Mouse (Mus musculus): ENCODE measurements at regions not wholly inside any gene's neighbourhood (a gene's known extent, or its start where the extent isn't known, plus 50 kb on each side); places are given as distances from the start of the nearest gene placed in this dataset.

GRCm38 (mm10) chr2:124953015-124953414 lies 114.9 kb upstream of the Slc24a5 start:
- no peak for TF ChIP-seq TAL1 (conservative IDR thresholded peaks at IDR 0.05; ENCODE audit: low read depth, low read length)
- Histone ChIP-seq H3K27me3 (ENCODE audit: insufficient read depth, low read length) (no peaks in the 10 kb centered on the region), H3K9me3 (replicated peaks) (peaks cover 49% of the 10 kb centered on the region), H3K4me3 (ENCODE audit: low read depth, low read length) (no peak overlapping the region), H3K36me3 (replicated peaks) (no peaks in the 10 kb centered on the region), H3K4me1 (ENCODE audit: insufficient read depth, low read depth, low read length) (no peaks in the 10 kb centered on the region)
- ATAC-seq (ENCODE audit: extremely low read depth, insufficient number of reproducible peaks, low FRiP score, poor library complexity, severe bottlenecking) (no peak), DNase-seq (ENCODE audit: low spot score) (no peak)

GRCm38 (mm10) chr2:124955843-124956242 lies 112.1 kb upstream of the Slc24a5 start:
- Histone ChIP-seq H3K27me3 (ENCODE audit: insufficient read depth, low read length) (no peaks in the 10 kb centered on the region), H3K4me3 (ENCODE audit: low read depth, low read length) (no peak overlapping the region), H3K4me1 (ENCODE audit: insufficient read depth, low read depth, low read length) (no peaks in the 10 kb centered on the region), H3K9me3 (replicated peaks) (peaks cover 41% of the 10 kb centered on the region), H3K36me3 (replicated peaks) (no peaks in the 10 kb centered on the region)
- ATAC-seq (ENCODE audit: extremely low read depth, insufficient number of reproducible peaks, low FRiP score, poor library complexity, severe bottlenecking) (no peak), DNase-seq (ENCODE audit: low spot score) (no peak)
- TF ChIP-seq GATA2 (IDR thresholded peaks at IDR 0.05; ENCODE audit: borderline replicate concordance, low read depth, low read length) (no peak), POLR2AphosphoS5 (IDR thresholded peaks at IDR 0.05; ENCODE audit: insufficient replicate concordance, low read depth, low read length) (no peak), CTCF (IDR thresholded peaks at IDR 0.05; ENCODE audit: low read depth, low read length) (no peak), GATA1 (IDR thresholded peaks at IDR 0.05; ENCODE audit: borderline replicate concordance, low read length) (no peak), TAL1 (conservative IDR thresholded peaks at IDR 0.05; ENCODE audit: low read depth, low read length) (no peak)

- ATAC-seq (ENCODE audit: extremely low read depth, insufficient number of reproducible peaks, low FRiP score, poor library complexity, severe bottlenecking), result no peak
- H3K4me3 ChIP-seq (ENCODE audit: low read depth, low read length), result no peak overlapping the region
- no peaks in the 10 kb centered on the region for H3K36me3 ChIP-seq (replicated peaks)
These were observed 108.5 kb upstream of the Slc24a5 start for GRCm38 (mm10) chr2:124959431-124959830.

GRCm38 (mm10) chr2:124971826-124972749 lies 95.8 kb upstream of the Slc24a5 start:
- ATAC-seq (ENCODE audit: extremely low read depth, insufficient number of reproducible peaks, low FRiP score, poor library complexity, severe bottlenecking), result no peak
- no peak for DNase-seq (ENCODE audit: low spot score)
- Histone ChIP-seq H3K4me3 (ENCODE audit: low read depth, low read length) (no peak overlapping the region), H3K9me3 (replicated peaks) (peaks cover 29% of the 10 kb centered on the region), H3K27me3 (ENCODE audit: insufficient read depth, low read length) (no peaks in the 10 kb centered on the region), H3K36me3 (replicated peaks) (no peaks in the 10 kb centered on the region), H3K4me1 (ENCODE audit: insufficient read depth, low read depth, low read length) (no peaks in the 10 kb centered on the region)
- no peak for TF ChIP-seq GATA1 (IDR thresholded peaks at IDR 0.05; ENCODE audit: borderline replicate concordance, low read length)
- no peak for TF ChIP-seq TAL1 (conservative IDR thresholded peaks at IDR 0.05; ENCODE audit: low read depth, low read length)
- no peak for TF ChIP-seq POLR2AphosphoS5 (IDR thresholded peaks at IDR 0.05; ENCODE audit: insufficient replicate concordance, low read depth, low read length)
- TF ChIP-seq CTCF (IDR thresholded peaks at IDR 0.05; ENCODE audit: low read depth, low read length), result no peak
- no peak for TF ChIP-seq GATA2 (IDR thresholded peaks at IDR 0.05; ENCODE audit: borderline replicate concordance, low read depth, low read length)

More at GRCm38 (mm10) chr2:124959431-124959830, 108.5 kb upstream of the Slc24a5 start:
- H3K9me3 ChIP-seq (replicated peaks), result peaks cover 39% of the 10 kb centered on the region
- DNase-seq (ENCODE audit: low spot score), result no peak
- no peaks in the 10 kb centered on the region for H3K4me1 ChIP-seq (ENCODE audit: insufficient read depth, low read depth, low read length)
- no peak for TF ChIP-seq TAL1 (conservative IDR thresholded peaks at IDR 0.05; ENCODE audit: low read depth, low read length)
- TF ChIP-seq CTCF (IDR thresholded peaks at IDR 0.05; ENCODE audit: low read depth, low read length), result no peak
- no peak for TF ChIP-seq GATA1 (IDR thresholded peaks at IDR 0.05; ENCODE audit: borderline replicate concordance, low read length)
- TF ChIP-seq GATA2 (IDR thresholded peaks at IDR 0.05; ENCODE audit: borderline replicate concordance, low read depth, low read length), result no peak
- no peak for TF ChIP-seq POLR2AphosphoS5 (IDR thresholded peaks at IDR 0.05; ENCODE audit: insufficient replicate concordance, low read depth, low read length)
- no peaks in the 10 kb centered on the region for H3K27me3 ChIP-seq (ENCODE audit: insufficient read depth, low read length)

- Histone ChIP-seq H3K36me3 (replicated peaks) (no peaks in the 10 kb centered on the region), H3K4me1 (ENCODE audit: insufficient read depth, low read depth, low read length) (no peaks in the 10 kb centered on the region), H3K9me3 (replicated peaks) (peaks cover 29% of the 10 kb centered on the region), H3K27me3 (ENCODE audit: insufficient read depth, low read length) (no peaks in the 10 kb centered on the region), H3K4me3 (ENCODE audit: low read depth, low read length) (no peak overlapping the region)
- no peak for TF ChIP-seq CTCF (IDR thresholded peaks at IDR 0.05; ENCODE audit: low read depth, low read length)
- TF ChIP-seq POLR2AphosphoS5 (IDR thresholded peaks at IDR 0.05; ENCODE audit: insufficient replicate concordance, low read depth, low read length), result no peak
- no peak for TF ChIP-seq GATA1 (IDR thresholded peaks at IDR 0.05; ENCODE audit: borderline replicate concordance, low read length)
- no peak for TF ChIP-seq GATA2 (IDR thresholded peaks at IDR 0.05; ENCODE audit: borderline replicate concordance, low read depth, low read length)
- TF ChIP-seq TAL1 (conservative IDR thresholded peaks at IDR 0.05; ENCODE audit: low read depth, low read length), result no peak
- ATAC-seq (ENCODE audit: extremely low read depth, insufficient number of reproducible peaks, low FRiP score, poor library complexity, severe bottlenecking), result no peak
- no peak for DNase-seq (ENCODE audit: low spot score)
These were observed 92.8 kb upstream of the Slc24a5 start for GRCm38 (mm10) chr2:124975106-124975505.

- H3K4me1 ChIP-seq (ENCODE audit: insufficient read depth, low read depth, low read length), result no peaks in the 10 kb centered on the region
- TF ChIP-seq POLR2AphosphoS5 (IDR thresholded peaks at IDR 0.05; ENCODE audit: insufficient replicate concordance, low read depth, low read length) (no peak), CTCF (IDR thresholded peaks at IDR 0.05; ENCODE audit: low read depth, low read length) (no peak), GATA1 (IDR thresholded peaks at IDR 0.05; ENCODE audit: borderline replicate concordance, low read length) (no peak)
- H3K4me3 ChIP-seq (ENCODE audit: low read depth, low read length), result no peak overlapping the region
- DNase-seq (ENCODE audit: low spot score) (no peak), ATAC-seq (ENCODE audit: extremely low read depth, insufficient number of reproducible peaks, low FRiP score, poor library complexity, severe bottlenecking) (no peak)
- no peaks in the 10 kb centered on the region for H3K27me3 ChIP-seq (ENCODE audit: insufficient read depth, low read length)
- peaks cover 18% of the 10 kb centered on the region for H3K9me3 ChIP-seq (replicated peaks)
- no peaks in the 10 kb centered on the region for H3K36me3 ChIP-seq (replicated peaks)
These were observed 76.9 kb upstream of the Slc24a5 start for GRCm38 (mm10) chr2:124990976-124991375.

All from G1E (cell line).